Mouse (Mus musculus) neural tube, embryonic 11.5 days (tissue): ENCODE measurements around the gene Got1. TPM values are rescaled to one million over a fixed set of nuclear protein-coding genes. Genes with fewer than 3 reads are reported as not detected.

Experiments used
- ATAC-seq: fragments of 200-750 bp; cut with Nextera tagmentation; 2 replicates; pipeline ENCODE4 v1.8.0; 2017; ENCODE audit warnings: moderate number of reproducible peaks, mild to moderate bottlenecking, moderate TSS enrichment, moderate library complexity; ENCODE audit not compliant: insufficient read depth, low FRiP score, low TSS enrichment
- DNase-seq: peaks from one replicate; pipeline ENCODE4 v3.0.0-alpha.2; 2015; ENCODE audit warnings: low spot score
- H3K27ac ChIP-seq: fragments of 300-500 bp; sonication (generic); 2 replicates; pipeline ENCODE4 v1.5.1; 2014; ENCODE audit warnings: low read depth, mild to moderate bottlenecking, low read length
- H3K27me3 ChIP-seq: fragments of 300-500 bp; sonication (generic); 2 replicates; pipeline ENCODE4 v1.6.1; 2014; ENCODE audit warnings: mild to moderate bottlenecking, low read length, mixed read lengths; ENCODE audit not compliant: control insufficient read depth, insufficient read depth
- H3K36me3 ChIP-seq: fragments of 300-500 bp; sonication (generic); 2 replicates; pipeline ENCODE4 v1.6.1; 2014; ENCODE audit warnings: mild to moderate bottlenecking, low read length, moderate library complexity, mixed read lengths; ENCODE audit not compliant: control insufficient read depth, insufficient read depth
- H3K4me1 ChIP-seq: fragments of 300-500 bp; sonication (generic); 2 replicates; pipeline ENCODE4 v1.6.1; 2014; ENCODE audit warnings: low read length, mixed read lengths; ENCODE audit not compliant: control insufficient read depth, insufficient read depth
- H3K4me2 ChIP-seq: fragments of 300-500 bp; sonication (generic); 2 replicates; pipeline ENCODE4 v1.6.1; 2014; ENCODE audit warnings: low read depth, mild to moderate bottlenecking, moderate library complexity
- H3K4me3 ChIP-seq: fragments of 300-500 bp; sonication (generic); 2 replicates; pipeline ENCODE4 v1.5.1; 2014; ENCODE audit warnings: low read depth, low read length
- H3K9ac ChIP-seq: fragments of 300-500 bp; sonication (generic); 2 replicates; pipeline ENCODE4 v1.6.1; 2014; ENCODE audit warnings: mild to moderate bottlenecking, low read length
- H3K9me3 ChIP-seq: fragments of 300-500 bp; sonication (generic); 2 replicates; pipeline ENCODE4 v1.6.1; 2016; ENCODE audit warnings: low read length; ENCODE audit not compliant: control insufficient read depth
- WGBS: fragments of 180-500 bp; shearing (Covaris S2); extraction: QIAGEN DNeasy Blood & Tissue Kit; methylation state at CpG from one replicate; pipeline ENCODE4 v1.1.7; 2014; 5-methylcytosine and 5-hydroxymethylcytosine counted together
- polyA plus RNA-seq: library from polyadenylated mRNA; unstranded; fragments of >200 nt; fragmentation: Nextera tagmentation; extraction: Ambion mirVana; gene quantifications from 2 replicates; pipeline ENCODE4 v1.2.1, GENCODE M21; 2014

Gene Got1
- polyA plus RNA-seq, 1 experiment from 2014 or later, result 57.7 TPM

DNA sequence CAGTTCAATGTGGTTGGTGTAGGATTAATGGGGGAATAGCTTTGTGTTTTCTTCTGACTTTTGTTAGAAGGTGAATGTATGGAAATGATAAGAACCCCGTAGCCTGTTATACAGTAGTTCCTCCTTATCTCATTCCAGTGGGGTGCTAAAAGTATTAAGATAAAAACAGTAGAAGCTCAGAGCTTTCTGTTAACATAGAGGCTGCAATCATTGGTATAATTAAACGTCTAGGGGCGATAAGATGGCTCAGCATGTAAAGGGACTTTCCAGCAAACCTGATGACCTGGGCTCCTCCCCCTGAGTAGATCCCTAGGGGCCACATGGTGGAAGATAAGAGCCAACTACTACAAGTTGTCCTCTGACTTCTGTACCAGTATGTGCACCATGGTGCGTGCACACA, 71.4 kb downstream of the Got1 start:
- ATAC-seq, result no peak
- no peak for DNase-seq
- Histone ChIP-seq H3K27ac (no peak overlapping the region), H3K4me1 (no peaks in the 10 kb centered on the region), H3K9me3 (no peaks in the 10 kb centered on the region), H3K36me3 (no peaks in the 10 kb centered on the region), H3K4me3 (no peak overlapping the region), H3K9ac (no peak overlapping the region), H3K27me3 (no peaks in the 10 kb centered on the region), H3K4me2 (no peak overlapping the region)
- WGBS, result 91% methylated on average over 4 of the region's 4 CpGs

DNA sequence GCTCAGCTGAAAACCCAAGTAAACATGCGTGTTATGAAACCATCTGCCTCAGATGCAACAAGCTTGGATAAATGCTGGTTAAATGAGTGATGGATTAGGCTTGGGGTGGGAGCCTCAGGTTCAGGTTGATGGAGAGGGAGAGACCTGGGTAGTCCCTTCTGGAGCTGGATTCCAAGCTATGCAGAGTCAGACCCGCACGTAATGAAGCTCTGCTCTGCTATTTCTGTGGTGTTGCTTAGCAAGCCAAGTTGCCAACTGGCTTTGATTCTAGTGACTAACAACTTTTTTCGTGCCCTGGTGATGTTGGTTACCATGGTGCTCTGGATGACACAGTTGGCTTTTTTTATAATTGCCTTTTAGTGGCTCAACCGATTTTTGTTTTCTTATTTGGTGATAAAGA, 72.2 kb downstream of the Got1 start:
- Histone ChIP-seq H3K9ac (no peak overlapping the region), H3K4me2 (no peak overlapping the region), H3K27ac (no peak overlapping the region), H3K36me3 (no peaks in the 10 kb centered on the region), H3K4me3 (no peak overlapping the region), H3K27me3 (no peaks in the 10 kb centered on the region), H3K9me3 (no peaks in the 10 kb centered on the region), H3K4me1 (no peaks in the 10 kb centered on the region)
- 88% methylated on average over 5 of the region's 5 CpGs for WGBS
- DNase-seq (no peak), ATAC-seq (no peak)

DNA sequence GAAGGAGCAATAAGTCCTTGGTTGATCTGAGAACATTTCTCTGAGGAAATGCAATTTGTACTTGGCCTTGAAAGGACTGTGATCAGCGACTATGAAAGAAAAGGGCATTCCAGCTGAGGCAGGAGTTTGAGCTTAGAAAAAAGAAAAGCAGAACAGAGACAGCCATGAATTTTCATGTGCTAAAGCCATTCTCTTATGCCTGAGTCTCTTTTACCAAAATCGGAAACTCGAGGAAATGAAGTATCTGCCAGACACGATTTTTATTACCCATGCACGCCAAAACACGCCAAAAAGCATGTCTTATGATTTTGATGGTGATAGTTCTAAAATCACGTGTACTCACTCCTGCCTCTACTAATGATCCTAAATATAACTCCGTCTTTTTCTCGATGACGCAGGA, 72.8 kb downstream of the Got1 start:
- no peak for DNase-seq
- Histone ChIP-seq H3K4me3 (no peak overlapping the region), H3K9ac (no peak overlapping the region), H3K4me2 (no peak overlapping the region), H3K27me3 (no peaks in the 10 kb centered on the region), H3K36me3 (no peaks in the 10 kb centered on the region), H3K9me3 (no peaks in the 10 kb centered on the region), H3K27ac (no peak overlapping the region), H3K4me1 (no peaks in the 10 kb centered on the region)
- no peak for ATAC-seq
- 88% methylated on average over 10 of the region's 10 CpGs for WGBS

Other genes with a start within 250 kb of the Got1 start
- 2.0 and 2.1 TPM in 2 replicates for gene Hpse2, start 136.2 kb downstream of the Got1 start, polyA plus RNA-seq
- gene Cnnm1, start 84.2 kb downstream of the Got1 start, polyA plus RNA-seq, result 0.29 and 0.31 TPM in 2 replicates
- 0.11 and 0.41 TPM in 2 replicates for gene Nkx2-3, start 87.7 kb upstream of the Got1 start, polyA plus RNA-seq
- 10.1 and 11.0 TPM in 2 replicates for gene Slc25a28, start 150.3 kb upstream of the Got1 start, polyA plus RNA-seq
- gene Entpd7, start 165.1 kb upstream of the Got1 start, polyA plus RNA-seq, result 13.5 and 14.3 TPM in 2 replicates
- gene Cutc, start 228.4 kb upstream of the Got1 start, polyA plus RNA-seq, result 11.3 and 12.0 TPM in 2 replicates
- 8.2 and 10.5 TPM in 2 replicates for gene Cox15, start 228.4 kb upstream of the Got1 start, polyA plus RNA-seq